Mouse (Mus musculus) lung, embryonic 14.5 days (tissue): ENCODE measurements around the gene Rgs6. TPM values are rescaled to one million over a fixed set of nuclear protein-coding genes. Genes with fewer than 3 reads are reported as not detected.

ENCODE experiments used
- ATAC-seq: fragments of 200-750 bp; cut with Nextera tagmentation; 2 replicates; pipeline ENCODE4 v1.8.0; 2017; ENCODE audit warnings: mild to moderate bottlenecking, moderate TSS enrichment, moderate library complexity; ENCODE audit not compliant: insufficient read depth
- DNase-seq: peaks from one replicate; pipeline ENCODE4 v3.0.0-alpha.2; 2015
- H3K27ac ChIP-seq: fragments of 300-500 bp; sonication (generic); 2 replicates; pipeline ENCODE4 v1.5.1; 2014; ENCODE audit warnings: low read depth, mild to moderate bottlenecking, moderate library complexity
- H3K27me3 ChIP-seq: fragments of 300-500 bp; sonication (generic); 2 replicates; pipeline ENCODE4 v1.6.1; 2014; ENCODE audit warnings: low read length, control low read depth; ENCODE audit not compliant: insufficient read depth
- H3K36me3 ChIP-seq: fragments of 300-500 bp; sonication (generic); 2 replicates; pipeline ENCODE4 v1.6.1; 2014; ENCODE audit warnings: control low read depth; ENCODE audit not compliant: insufficient read depth
- H3K4me1 ChIP-seq: fragments of 300-500 bp; sonication (generic); 2 replicates; pipeline ENCODE4 v1.6.1; 2014; ENCODE audit warnings: antibody characterized with exemption, control low read depth; ENCODE audit not compliant: insufficient read depth
- H3K4me2 ChIP-seq: fragments of 300-500 bp; sonication (generic); 2 replicates; pipeline ENCODE4 v1.6.1; 2014; ENCODE audit warnings: mild to moderate bottlenecking
- H3K4me3 ChIP-seq: fragments of 300-500 bp; sonication (generic); 2 replicates; pipeline ENCODE4 v1.5.1; 2014; ENCODE audit warnings: low read depth, low read length
- H3K9ac ChIP-seq: fragments of 300-500 bp; sonication (generic); 2 replicates; pipeline ENCODE4 v1.6.1; 2014
- H3K9me3 ChIP-seq: fragments of 300-500 bp; sonication (generic); 2 replicates; pipeline ENCODE4 v1.6.1; 2016; ENCODE audit warnings: low read depth, low read length, control low read depth
- CTCF ChIP-seq: IDR thresholded peaks from 2 replicates; pipeline ENCODE4 v1.5.1; 2016; ENCODE audit warnings: antibody characterized with exemption, low read depth
- WGBS: fragments of 180-500 bp; shearing (Covaris S2); extraction: QIAGEN DNeasy Blood & Tissue Kit; methylation state at CpG from one replicate; pipeline ENCODE4 v1.1.7; 2014; 5-methylcytosine and 5-hydroxymethylcytosine counted together
- polyA plus RNA-seq: library from polyadenylated mRNA; unstranded; fragments of >200 nt; fragmentation: Nextera tagmentation; extraction: Ambion mirVana; gene quantifications from 2 replicates; pipeline ENCODE4 v1.2.1, GENCODE M21; 2014

The Rgs6 gene
- polyA plus RNA-seq, 1 experiment from 2014 or later = 2.8 TPM

DNA sequence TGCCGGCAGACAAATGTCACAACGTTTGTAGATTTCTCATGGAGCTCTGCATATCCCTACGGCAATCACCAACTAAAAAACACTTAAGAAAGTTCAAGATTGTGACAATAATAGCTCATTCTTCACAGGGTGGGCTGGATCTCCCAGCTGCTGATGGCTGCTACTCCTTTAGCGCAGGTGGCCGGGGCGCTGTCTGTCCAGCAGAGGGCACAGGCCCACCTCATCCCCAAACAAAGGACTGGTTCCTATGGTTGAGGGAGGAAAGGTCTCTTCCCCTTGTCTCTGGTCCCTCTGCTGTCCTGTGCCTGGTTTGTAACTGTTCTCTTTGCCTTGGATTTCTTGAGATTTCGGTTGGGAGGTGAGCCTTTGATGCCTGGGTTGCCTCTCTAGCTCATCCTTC, 1.5 kb upstream of the Rgs6 start:
- peak; percentile 66 for TF ChIP-seq CTCF
- no peak overlapping the region for H3K9ac ChIP-seq
- H3K9me3 ChIP-seq = no peaks in the 10 kb centered on the region
- no peak overlapping the region for H3K4me2 ChIP-seq
- H3K27me3 ChIP-seq = no peaks in the 10 kb centered on the region
- ATAC-seq (no peak), DNase-seq (peak; percentile 28)
- WGBS = 31% methylated on average over 7 of the region's 7 CpGs
- H3K27ac ChIP-seq = no peak overlapping the region
- no peaks in the 10 kb centered on the region for H3K4me1 ChIP-seq
- no peak overlapping the region for H3K4me3 ChIP-seq
- no peaks in the 10 kb centered on the region for H3K36me3 ChIP-seq

DNA sequence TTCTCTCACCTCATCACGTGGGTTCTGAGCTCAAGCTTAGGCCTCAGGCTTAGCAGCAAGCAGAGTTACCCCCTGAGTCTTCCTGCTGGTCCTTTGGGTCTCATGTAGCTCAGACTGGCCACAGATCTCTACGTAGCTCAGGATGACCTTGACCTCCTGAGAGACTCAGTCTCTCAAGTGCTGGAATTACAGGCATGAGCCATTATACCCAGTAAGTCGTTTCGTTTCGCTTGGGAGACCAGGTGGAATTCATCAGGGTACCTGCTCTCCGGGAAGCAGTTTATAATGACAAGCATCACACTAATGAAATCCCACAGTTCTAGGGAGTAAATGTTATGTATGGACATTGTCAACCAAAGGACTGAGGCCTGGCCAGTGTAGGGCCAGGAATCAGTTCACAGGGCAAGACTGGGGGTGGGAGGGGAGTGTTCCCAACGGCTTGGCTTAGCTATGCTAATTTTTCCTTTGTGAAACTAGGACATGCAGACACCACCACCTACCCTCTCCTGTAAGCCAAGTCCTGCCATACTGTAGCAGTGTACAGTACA, 670 bp upstream of the Rgs6 start:
- no peak for ATAC-seq
- Histone ChIP-seq H3K9ac (no peak overlapping the region), H3K27me3 (no peaks in the 10 kb centered on the region), H3K4me2 (no peak overlapping the region), H3K9me3 (no peaks in the 10 kb centered on the region), H3K27ac (no peak overlapping the region), H3K4me3 (no peak overlapping the region), H3K36me3 (no peaks in the 10 kb centered on the region), H3K4me1 (no peaks in the 10 kb centered on the region)
- 63% methylated on average over 7 of the region's 7 CpGs for WGBS
- DNase-seq = no peak
- TF ChIP-seq CTCF = no peak

DNA sequence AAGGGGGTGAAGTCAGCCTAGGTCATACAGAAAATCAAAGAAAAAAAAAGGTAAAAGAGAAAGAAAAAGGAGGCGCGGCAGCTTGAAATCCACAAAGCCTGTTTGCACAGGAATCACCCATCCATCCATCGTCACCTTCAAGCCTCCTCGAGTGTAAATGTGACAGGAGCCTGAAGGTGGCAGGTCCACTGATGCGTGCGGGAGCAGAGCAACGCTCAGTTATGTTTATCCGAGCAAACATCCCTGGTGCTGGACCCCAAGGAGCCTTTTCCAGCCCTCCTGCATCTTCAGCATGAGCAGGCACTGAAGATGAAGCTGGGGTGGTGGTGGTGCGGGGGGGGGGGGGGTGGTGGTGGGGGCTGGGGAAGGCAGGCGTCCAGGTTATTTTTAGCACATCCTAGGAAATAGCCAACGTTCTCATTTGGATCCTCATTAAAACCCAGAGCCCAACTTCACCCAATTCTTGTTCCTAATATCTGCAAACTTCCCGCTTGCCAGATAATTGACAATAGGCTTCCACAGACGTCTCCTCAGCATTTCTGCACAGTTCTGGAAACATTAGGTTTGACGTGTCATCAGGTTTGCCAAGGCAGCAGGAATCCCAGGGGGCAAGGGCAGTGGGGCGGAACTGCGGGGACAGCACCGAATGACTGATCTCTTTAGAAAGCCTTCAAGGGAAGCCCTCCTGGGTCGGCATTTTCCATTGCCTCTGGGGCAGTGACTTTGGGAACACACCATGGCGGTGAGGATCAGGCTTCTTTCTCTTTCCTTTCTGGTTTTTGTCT, 946 bp downstream of the Rgs6 start:
- ATAC-seq = no peak; the same call in 1 of the 2 replicates

DNA sequence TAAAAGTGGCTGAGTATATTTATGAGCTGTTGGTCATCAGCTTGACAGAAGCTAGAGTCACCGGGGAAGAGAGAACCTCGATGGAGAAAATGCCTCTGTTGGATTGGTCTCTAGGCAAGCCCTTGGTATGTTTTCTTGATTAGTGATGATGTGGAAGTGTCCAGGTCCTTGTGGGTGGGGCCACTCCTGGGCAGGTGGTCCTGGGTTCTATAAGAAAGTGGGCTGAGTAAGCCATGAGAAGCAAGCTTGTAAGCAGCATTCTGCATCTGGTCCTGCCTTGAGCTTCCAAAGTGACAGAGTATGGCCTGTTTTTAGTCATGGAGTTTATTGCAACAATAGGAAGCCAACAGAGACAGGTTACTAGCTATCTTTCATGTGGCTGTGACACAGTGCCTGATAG, 10.9 kb downstream of the Rgs6 start:
- no peaks in the 10 kb centered on the region for H3K4me1 ChIP-seq
- H3K4me3 ChIP-seq = no peak overlapping the region
- 79% methylated on average over 2 of the region's 2 CpGs for WGBS
- no peak overlapping the region for H3K9ac ChIP-seq
- DNase-seq = no peak
- no peak for TF ChIP-seq CTCF
- ATAC-seq = no peak
- H3K36me3 ChIP-seq = no peaks in the 10 kb centered on the region
- no peaks in the 10 kb centered on the region for H3K27me3 ChIP-seq
- no peak overlapping the region for H3K27ac ChIP-seq
- no peak overlapping the region for H3K4me2 ChIP-seq
- H3K9me3 ChIP-seq = no peaks in the 10 kb centered on the region

More for the DNA sequence above, 946 bp downstream of the Rgs6 start:
- Histone ChIP-seq H3K27ac (no peak overlapping the region), H3K9me3 (no peaks in the 10 kb centered on the region), H3K4me2 (peak overlapping the region; percentile 20; the same call in 1 of the 2 replicates), H3K4me1 (no peaks in the 10 kb centered on the region), H3K27me3 (no peaks in the 10 kb centered on the region), H3K9ac (no peak overlapping the region), H3K4me3 (no peak overlapping the region), H3K36me3 (no peaks in the 10 kb centered on the region)
- TF ChIP-seq CTCF = no peak
- peak; percentile 29 for DNase-seq
- 11% methylated on average over 19 of the region's 19 CpGs for WGBS

DNA sequence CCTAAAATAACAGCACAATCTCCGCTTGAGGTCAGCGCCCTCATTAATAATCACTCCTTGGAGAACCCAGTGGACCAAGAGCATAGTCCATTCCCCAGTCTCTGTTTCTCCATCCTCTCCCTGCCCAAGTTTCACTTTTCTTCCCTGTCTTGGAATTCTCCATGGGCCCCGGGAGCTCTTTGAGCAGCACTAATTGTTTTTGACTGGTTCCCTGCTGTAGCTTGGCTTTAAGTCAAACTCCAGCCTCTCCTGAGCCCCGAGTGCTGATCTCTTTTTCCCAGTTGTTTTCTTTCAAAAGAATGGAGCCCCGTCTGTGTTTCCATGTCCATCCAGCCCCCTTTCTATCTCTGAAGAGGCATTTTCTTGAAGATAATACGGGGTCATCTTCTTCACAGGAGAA, 12.3 kb downstream of the Rgs6 start:
- no peaks in the 10 kb centered on the region for H3K4me1 ChIP-seq
- H3K4me3 ChIP-seq = no peak overlapping the region
- no peaks in the 10 kb centered on the region for H3K27me3 ChIP-seq
- no peaks in the 10 kb centered on the region for H3K9me3 ChIP-seq
- H3K4me2 ChIP-seq = no peak overlapping the region
- no peaks in the 10 kb centered on the region for H3K36me3 ChIP-seq
- DNase-seq (no peak), ATAC-seq (no peak)
- no peak for TF ChIP-seq CTCF
- H3K27ac ChIP-seq = no peak overlapping the region
- WGBS = 70% methylated on average over 6 of the region's 6 CpGs
- no peak overlapping the region for H3K9ac ChIP-seq

DNA sequence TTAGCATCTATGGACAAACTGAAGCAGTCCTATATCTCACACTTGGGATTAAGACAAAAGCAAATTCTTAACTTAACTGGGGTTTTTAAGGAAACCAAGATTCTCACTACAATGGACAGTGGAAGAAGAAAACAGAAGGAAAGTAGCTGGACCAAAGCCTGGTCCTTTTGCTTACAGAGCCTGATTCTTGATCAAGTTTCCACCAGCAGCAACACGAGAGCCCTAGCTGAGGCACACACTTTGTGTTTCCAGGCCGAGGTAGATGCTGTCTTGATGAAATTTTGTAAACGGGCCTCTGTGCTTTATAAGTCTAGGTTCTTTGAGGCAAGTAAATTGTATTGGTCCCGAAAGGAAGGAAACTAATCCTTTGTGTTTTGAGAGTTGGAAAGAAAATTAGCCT, 14.7 kb downstream of the Rgs6 start:
- ATAC-seq (no peak), DNase-seq (no peak)
- Histone ChIP-seq H3K9ac (no peak overlapping the region), H3K9me3 (no peaks in the 10 kb centered on the region), H3K27me3 (no peaks in the 10 kb centered on the region), H3K27ac (no peak overlapping the region), H3K4me1 (no peaks in the 10 kb centered on the region), H3K4me2 (no peak overlapping the region), H3K4me3 (no peak overlapping the region), H3K36me3 (no peaks in the 10 kb centered on the region)
- 84% methylated on average over 4 of the region's 4 CpGs for whole genome bisulfite sequencing
- no peak for TF ChIP-seq CTCF

DNA sequence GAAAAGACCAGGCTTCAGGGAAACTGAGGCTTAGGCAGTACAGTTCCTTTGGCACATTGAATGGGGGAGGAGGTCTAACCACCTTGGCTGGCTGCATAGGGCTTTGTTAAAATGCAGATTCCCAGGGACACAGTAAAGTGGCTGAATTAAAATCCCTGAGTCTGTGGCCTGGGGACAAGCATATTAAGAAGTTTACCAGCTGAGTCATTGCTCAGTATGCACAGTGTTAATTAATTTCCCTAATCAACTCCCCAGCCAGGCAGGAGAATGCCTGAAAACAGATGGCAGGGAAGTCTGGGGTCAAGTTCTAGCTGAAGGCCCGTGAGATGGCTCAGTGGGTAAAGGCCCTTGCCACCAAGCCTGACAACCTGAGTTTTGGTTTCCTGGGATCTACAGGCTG, 15.2 kb downstream of the Rgs6 start:
- ATAC-seq (no peak), DNase-seq (no peak)
- Histone ChIP-seq H3K4me1 (no peaks in the 10 kb centered on the region), H3K9ac (no peak overlapping the region), H3K4me3 (no peak overlapping the region), H3K36me3 (no peaks in the 10 kb centered on the region), H3K27ac (no peak overlapping the region), H3K4me2 (no peak overlapping the region), H3K9me3 (no peaks in the 10 kb centered on the region), H3K27me3 (no peaks in the 10 kb centered on the region)
- TF ChIP-seq CTCF = no peak
- 63% methylated on average over 1 of the region's 1 CpGs for WGBS
